Mouse (Mus musculus) spleen, postnatal 14 days (tissue): ENCODE measurements around the gene Fam71e2.
"Not testable (repeated sequence)": the region's sequence is repeated elsewhere in the genome, so short reads cannot be mapped to it uniquely, and the experiment has no call there.

Experiments used
- DNase-seq, 2 experiments: peaks; one replicate each; pipeline ENCODE4 v3.0.0; 2021 to 2022; ENCODE audit warnings: low spot score in 2 of 2

The Fam71e2 gene

GRCm38 (mm10) chr7:4771202-4771601, at the start of gene Fam71e2:
Fam71e2 (minus strand) TSS chr7:4771302.
- DNase-seq, result no peak

- DNase-seq, result no peak
Measured at GRCm38 (mm10) chr7:4816559-4816958, 45.5 kb upstream of the Fam71e2 start.

- no peak for DNase-seq
Measured at GRCm38 (mm10) chr7:4813105-4813791, 42.1 kb upstream of the Fam71e2 start.

GRCm38 (mm10) chr7:4812303-4813104, 41.4 kb upstream of the Fam71e2 start, which contains the start of gene Ube2s:
Ube2s (minus strand) TSS chr7:4812590.
- DNase-seq, result peak; percentile 97 to 99

GRCm38 (mm10) chr7:4811842-4812302, 40.8 kb upstream of the Fam71e2 start:
- peak; percentile 17 to 26 for DNase-seq

DNA sequence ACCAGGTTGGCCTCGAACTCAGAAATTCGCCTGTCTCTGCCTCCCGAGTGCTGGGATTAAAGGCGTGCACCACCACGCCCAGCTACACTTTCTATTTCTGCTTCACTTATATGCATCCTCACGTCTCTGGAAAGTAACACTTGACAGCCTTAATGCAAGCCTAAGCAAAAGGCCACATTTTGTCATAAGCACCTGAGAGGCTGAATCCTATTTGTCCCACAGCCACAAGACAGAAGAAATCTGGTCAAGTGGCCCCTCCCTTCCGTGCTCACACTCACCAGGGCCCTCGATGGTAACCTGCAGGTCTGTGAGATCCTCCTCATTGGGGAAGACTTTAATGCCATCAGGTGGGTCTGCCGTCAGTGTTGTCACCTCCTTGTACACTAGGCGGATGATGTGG, 40.0 kb upstream of the Fam71e2 start:
- DNase-seq, result not testable (repeated sequence)

- DNase-seq, result peak in 1 of 2 experiments; percentile 38
Measured at GRCm38 (mm10) chr7:4806716-4807115, 35.6 kb upstream of the Fam71e2 start.

DNA sequence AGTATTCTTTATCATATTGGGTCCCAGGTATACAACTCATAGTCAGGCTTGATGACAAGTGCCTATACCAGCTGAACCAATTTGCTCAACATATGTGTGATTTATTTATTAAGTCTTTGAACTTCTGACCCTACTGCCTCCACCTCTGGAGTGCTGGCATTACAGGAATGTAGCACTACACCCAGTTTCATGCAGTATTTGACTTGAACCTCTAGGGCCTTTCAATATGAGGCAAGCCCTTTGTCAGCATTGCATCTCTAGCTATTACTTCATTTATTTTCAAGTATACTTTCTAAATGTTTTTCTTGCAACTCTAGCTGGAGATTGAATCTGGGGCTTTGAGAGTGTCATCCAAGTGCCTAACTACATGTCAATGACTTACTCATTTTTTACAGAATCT, 31.1 kb upstream of the Fam71e2 start:
- DNase-seq, result no peak

DNA sequence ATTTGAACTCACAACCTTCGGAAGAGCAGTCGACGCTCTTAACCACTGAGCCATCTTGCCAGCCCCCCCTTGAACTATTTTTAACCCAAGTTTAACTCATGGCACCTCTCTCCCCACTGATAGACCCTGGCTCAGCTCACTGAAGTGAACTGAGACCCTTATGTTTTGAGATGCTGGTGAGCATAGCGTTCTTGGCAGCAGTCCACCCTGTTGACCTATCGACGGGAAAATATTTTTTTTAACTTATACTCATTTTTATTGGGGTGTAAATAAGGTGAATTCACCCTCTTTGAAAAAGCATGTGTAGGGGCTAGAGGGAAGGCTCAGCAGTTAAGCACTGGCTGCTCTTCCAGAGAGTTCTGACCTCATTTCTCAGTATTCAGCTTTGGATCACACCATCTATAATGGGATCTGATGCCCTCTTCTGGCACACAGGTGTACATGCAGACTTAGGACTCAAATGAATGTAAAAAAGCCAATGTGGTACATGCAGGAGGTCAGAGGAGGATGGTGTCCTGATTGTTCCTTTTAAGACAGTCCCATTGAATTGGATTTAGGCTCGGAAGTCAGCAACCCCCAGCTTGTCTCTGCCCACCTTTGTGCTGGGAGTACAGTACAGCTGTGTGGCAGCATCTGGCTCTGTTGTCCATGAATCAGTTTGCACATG, 24.8 kb upstream of the Fam71e2 start:
- DNase-seq, result no peak

DNA sequence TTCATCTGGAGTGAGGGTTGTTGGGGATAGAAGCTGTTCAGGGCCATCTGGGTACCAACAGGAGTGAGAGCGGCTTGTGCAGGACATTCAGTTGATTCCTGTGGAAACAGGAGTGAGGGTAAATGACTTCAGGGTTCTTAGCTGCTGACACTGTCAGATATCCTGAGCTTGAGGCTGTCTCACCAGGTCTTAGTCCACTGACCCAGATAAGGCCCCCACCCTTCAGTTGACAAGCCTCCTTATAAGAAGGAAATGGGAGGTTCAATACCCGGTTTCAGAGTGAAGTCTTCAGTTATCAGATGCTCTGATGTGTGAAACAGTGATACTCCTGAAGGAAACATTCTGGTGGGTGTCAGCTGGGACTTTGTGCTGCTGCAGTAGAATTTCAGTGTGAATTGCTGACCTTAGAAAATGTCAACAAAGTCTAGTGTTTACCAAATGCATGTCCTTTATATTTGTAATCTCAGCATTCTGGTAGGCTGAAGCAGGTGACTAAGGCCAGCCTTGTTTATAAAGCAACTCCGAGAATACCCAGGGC, 23.6 kb upstream of the Fam71e2 start:
- no peak for DNase-seq

DNA sequence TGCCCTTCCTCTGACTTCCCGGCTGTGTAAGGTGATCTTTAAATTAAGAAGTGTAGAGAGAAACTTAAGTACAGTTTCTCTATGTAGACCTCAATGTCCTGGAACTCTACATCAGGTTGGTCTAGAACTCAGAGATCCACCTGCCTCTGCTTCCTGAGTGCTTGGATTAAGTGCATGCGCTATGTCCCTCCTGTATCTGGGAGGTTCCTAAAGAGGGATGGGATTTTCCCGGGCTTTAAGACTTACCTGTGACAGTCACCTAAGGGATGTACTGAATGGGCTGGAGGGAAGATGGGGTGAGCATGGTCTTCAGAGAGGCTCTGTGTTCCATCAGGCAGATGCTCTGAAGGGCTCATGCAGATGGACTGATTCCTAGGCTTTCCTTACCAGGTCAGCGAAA, 22.6 kb upstream of the Fam71e2 start:
- no peak for DNase-seq

- DNase-seq, result not testable (repeated sequence)
Measured at GRCm38 (mm10) chr7:4793248-4793647, 22.1 kb upstream of the Fam71e2 start.

- peak; percentile 86 to 92 for DNase-seq
Measured at GRCm38 (mm10) chr7:4792278-4793212, 21.4 kb upstream of the Fam71e2 start, which contains the start of gene Rpl28. Rpl28 (plus strand) TSS chr7:4792874.

DNA sequence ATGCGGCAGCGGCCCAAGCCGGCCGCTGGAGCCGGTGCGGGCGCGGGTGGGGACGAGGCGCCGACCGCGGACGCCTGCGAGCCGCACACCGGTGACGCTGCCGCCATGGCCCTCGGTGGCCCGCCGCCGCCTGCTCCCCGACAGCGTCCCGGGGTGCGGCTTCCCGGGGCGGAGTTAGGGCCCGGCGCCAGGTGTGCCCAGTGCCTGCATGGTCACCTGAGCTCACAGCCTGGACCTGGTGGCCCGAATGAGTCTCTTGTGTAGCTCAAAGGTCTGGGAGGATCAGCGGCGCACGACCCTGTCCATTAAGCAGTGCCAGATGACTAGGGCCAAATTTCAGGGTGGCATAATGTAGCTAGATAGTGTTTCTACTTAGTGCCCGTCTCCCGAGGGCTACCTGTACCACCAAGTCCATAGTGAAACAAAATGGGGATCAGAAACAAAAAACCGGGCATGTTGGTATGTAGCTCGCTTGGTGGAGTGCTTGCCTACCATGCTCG, 18.4 kb upstream of the Fam71e2 start, which contains the start of gene Tmem238:
TSS of gene Tmem238 (minus strand) at position 221 of the 500 bp plus-strand sequence.
- DNase-seq, result peak; percentile 32 to 33

GRCm38 (mm10) chr7:4788499-4789435, 17.7 kb upstream of the Fam71e2 start:
- peak; percentile 32 to 42 for DNase-seq

- no peak for DNase-seq
Measured at GRCm38 (mm10) chr7:4783667-4784268, 12.7 kb upstream of the Fam71e2 start.

- no peak for DNase-seq
Measured at GRCm38 (mm10) chr7:4782759-4783158, 11.7 kb upstream of the Fam71e2 start, which contains the start of the genes Il11 and Tmem190. Il11 (minus strand) TSS chr7:4782859. Tmem190 (plus strand) TSS chr7:4782937.

DNA sequence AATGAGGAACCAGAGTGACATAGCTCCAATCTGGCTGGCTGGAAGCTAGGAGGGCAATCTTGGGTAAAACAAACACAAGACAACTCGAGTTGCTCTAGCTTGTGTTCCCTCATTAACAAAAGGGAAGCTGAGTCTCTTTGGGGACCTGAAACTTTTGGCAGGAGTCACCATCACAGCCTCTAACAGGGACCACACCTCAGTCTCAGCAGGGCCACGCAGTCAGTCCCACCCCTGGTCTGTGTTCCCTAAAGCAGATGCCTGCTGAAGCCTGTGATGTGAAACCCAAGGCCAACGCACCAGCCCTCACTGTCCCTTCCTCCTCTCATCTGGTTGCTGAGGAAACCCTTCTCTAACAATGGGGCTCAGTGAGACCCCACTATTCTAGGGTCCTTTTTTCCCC, 11.0 kb upstream of the Fam71e2 start:
- no peak for DNase-seq

DNA sequence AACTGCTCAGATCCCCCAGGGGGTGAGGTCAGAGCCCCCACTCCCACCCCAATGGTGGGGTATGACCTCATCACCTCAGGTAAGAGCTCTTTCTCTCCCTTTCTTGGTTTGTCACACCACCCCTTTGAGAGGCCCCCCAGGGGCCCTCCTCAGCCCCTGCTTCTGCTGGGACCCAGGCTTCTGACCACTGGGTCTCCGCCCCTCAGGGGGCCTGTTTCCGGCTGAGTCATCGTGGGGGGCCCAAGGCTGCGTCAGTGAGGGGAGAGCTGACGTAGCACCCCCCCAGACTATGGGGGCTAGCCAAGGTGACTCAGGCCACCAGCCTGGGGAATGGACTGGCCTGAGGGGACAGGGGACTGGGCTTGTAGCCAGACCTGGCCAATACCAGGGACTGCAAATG, 8.8 kb upstream of the Fam71e2 start:
- DNase-seq, result no peak
